Mouse (Mus musculus) myocyte (in vitro differentiated cells): Measurements from ENCODE around the gene Gm960.
A peak's percentile ranks its signal among the peaks of the same experiment; 100 is the strongest.

Experiments
- CEBPB ChIP-seq: IDR thresholded peaks from 2 replicates; pipeline ENCODE4 v1.6.1; 2011; ENCODE audit warnings: mild to moderate bottlenecking, moderate library complexity; ENCODE audit not compliant: poor library complexity, insufficient read depth, severe bottlenecking
- MAX ChIP-seq: IDR thresholded peaks from one replicate; pipeline ENCODE4 v1.6.1; 2011; ENCODE audit warnings: low read depth, mild to moderate bottlenecking, control low read depth
- POLR2A ChIP-seq: IDR thresholded peaks from one replicate; pipeline ENCODE4 v1.6.1; 2011; ENCODE audit warnings: low read depth, mild to moderate bottlenecking, control low read depth, moderate library complexity; ENCODE audit not compliant: insufficient read length
- USF1 ChIP-seq: IDR thresholded peaks from one replicate; pipeline ENCODE4 v1.6.1; 2011; ENCODE audit warnings: low read depth, mild to moderate bottlenecking, control low read depth, moderate library complexity

GRCm38 (mm10) chr19:4613464-4614304 lies 84.8 kb downstream of the Gm960 start:
- TF ChIP-seq POLR2A (peak; percentile 17), MAX (no peak), USF1 (no peak), CEBPB (no peak)
